Mouse (Mus musculus): Measurements from ENCODE around the gene Aqp1.

Aqp1 gene

DNA sequence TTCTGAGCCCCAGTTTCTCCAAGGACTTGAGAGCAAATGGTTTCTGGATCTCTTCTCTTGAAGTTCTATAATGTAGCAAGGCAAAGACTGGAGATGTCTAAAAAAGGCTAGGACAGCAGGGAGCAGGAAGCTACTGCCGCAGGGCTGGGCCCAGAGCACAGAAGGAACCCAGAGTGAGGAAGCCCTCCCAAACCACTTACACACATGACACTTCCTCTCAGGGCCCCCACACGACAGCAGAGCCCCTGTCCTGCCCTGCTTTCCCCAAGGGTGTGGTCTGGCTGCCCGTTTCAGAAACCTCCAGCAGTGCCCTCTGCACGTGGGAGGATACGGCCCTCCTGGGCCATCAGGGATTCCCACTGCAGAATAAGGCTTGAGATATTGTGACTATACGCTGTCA is 4.9 kb upstream of the Aqp1 start:
- peak in 1 of 2 experiments; percentile 4 for DNase-seq (ENCODE audit: low read depth in 2 of 2, low spot score in 2 of 2)

DNA sequence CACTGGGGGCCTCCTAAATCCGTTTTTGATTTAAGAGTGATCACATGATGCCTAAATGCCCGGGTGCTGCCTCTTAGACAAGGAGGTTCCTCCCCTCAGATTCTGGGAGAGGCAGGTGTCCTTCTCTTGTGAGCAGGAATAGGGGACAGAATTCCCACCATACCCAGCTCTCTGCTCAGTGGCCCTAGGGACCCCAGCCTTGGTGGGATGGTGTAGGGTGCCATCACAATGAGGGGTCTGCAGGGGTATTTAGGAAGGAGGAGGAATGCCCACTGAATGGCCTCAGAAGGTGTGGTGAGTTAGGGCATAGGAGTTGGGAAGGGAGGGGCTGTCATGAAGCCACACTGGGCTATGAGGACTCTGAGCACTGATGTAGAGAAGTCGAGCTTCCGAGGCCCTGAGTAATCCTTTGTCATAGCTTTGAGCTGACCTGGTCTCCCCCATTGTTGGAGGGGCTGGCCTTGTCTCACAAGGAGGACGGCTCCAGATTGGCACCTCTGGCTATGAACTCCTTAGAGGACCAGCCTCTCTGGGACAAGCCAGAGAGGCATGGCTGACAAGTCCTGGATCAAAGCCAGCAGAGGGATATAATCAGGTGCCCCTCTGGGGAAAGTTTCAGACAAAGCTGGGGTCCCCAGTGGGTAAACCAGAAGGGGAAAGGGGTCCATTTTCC is 4.0 kb upstream of the Aqp1 start:
- no peak for DNase-seq (ENCODE audit: low read depth in 2 of 2, low spot score in 2 of 2)

- no peak for DNase-seq (ENCODE audit: low read depth in 2 of 2, low spot score in 2 of 2)
Observed at GRCm38 (mm10) chr6:55332773-55333109, 3.5 kb upstream of the Aqp1 start.

DNA sequence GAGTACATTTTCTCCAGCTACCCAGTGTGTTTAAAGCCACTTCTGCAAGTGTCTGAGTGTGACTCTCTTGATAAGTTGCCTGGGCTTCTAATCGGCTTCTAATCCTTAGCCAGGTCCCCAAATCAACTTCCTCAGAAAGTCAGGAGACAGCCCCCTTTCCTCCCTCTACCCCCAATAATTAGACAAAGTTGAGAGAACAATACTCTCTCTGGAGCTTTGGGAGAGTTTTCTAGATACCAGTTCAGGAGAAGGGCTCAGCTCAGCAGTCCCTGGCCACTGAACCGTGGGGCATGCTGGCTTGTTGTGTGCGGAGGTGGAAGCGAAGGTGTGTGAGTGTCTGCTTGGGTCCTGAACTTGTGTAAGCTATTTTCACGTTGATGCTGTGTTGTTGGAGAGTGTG is 1.0 kb downstream of the Aqp1 start:
- DNase-seq (ENCODE audit: low read depth in 2 of 2, low spot score in 2 of 2), result no peak

GRCm38 (mm10) chr6:55338077-55338476 is 1.8 kb downstream of the Aqp1 start:
- no peak for DNase-seq (ENCODE audit: low read depth in 2 of 2, low spot score in 2 of 2)

DNA sequence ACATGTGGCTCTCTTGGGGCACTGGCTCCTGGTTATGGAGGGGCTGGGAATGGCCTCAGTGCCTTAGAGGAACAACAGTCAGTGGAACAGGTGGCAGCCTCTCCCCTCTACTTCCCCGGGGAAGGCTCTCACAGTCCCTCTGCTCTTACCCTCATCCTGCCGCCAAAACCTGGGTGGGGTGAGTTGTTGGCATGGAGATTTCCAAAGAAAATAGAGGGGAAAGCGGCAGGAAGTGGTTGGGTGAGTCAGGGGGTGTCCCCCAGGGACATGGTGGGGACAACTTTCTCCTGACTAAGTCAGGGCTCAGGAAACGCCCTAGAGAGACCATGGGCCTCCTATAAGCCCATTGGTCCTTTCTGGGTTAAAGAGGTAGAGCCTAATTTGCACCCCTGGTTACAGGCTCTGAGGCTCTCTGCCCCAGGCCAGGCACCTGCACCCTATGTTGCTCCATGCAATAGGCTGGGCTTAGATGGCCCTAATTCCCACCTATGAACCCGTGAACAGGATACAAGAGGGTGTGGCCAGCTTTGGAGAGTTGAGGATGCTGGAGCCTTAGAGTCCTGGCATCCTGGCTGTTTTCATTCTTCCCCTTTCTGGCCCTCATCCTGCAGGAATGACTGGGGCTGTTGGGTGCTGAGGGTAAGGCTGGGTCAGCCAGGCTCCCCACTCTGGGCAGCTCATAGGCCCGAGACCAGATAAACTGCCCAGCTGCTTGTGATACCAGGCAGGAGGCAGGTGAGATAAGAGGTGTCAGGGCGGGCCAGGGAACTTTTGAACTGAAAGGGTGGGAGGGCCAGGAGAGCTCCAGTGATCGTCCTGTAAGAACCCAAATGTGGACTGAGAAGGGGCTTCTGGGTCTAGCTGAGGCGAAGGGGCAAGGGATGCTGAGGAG is 2.9 kb downstream of the Aqp1 start:
- DNase-seq (ENCODE audit: low read depth in 2 of 2, low spot score in 2 of 2), result no peak

DNA sequence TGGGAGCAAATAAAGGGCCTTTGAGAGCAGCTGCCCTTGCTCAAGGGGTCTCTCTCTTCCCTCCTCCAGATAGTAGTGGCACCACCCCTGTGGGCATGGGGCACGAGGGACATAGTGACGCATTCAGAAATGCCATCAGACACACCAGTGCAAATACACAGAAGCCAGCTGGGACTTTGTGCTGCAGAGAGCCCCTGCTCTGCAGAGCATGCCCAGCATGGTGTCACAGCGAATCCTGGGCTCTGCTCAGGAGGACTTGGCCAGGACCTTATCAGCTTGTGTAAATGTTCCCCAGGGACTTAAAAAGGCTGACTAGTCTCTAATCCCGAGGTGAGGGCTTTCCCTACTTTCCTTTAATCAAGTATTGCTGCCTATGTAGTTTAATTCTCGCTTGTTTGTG is 5.5 kb downstream of the Aqp1 start:
- DNase-seq (ENCODE audit: low read depth in 2 of 2, low spot score in 2 of 2), result no peak

DNA sequence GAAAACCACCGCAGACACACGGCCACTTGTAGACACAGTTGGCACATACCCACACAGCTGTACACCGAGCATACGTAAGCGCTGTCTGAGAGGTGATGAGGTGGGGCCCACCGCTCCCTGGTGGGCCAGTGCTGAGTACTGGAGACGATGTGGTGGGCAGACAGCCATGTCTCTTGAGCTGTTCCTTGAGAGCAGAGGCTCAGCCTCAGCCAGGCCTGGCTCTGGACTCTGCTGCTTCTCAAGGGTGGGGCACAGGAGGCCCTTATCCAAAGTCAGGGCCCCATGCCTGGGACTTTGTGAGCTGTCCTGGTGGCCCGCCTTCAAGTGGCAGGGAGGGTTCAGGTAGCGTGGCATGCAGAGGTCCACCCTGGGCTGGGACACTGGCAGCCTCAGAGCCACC is 6.1 kb downstream of the Aqp1 start:
- no peak for DNase-seq (ENCODE audit: low read depth in 2 of 2, low spot score in 2 of 2)

DNA sequence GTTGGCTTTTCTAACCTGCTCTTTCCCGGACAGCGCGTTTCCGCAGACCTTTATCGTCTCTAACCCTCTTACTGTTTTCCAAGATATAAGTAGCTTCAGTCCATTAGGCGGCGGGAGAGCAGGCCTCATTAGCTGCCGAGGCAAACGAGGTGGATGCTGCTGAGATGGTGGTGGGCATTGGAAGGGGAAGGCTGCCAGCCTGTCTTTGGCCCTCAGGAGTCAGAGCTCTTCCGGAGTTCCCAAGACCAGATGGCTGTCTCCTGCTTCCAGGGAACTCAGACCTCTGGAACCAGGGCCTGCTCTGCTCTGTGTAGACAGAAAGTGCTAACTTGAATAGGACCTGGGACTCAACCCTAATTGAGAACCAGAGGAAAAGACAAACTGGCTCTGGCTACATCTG is 7.2 kb downstream of the Aqp1 start:
- no peak for DNase-seq (ENCODE audit: low read depth in 2 of 2, low spot score in 2 of 2)

DNA sequence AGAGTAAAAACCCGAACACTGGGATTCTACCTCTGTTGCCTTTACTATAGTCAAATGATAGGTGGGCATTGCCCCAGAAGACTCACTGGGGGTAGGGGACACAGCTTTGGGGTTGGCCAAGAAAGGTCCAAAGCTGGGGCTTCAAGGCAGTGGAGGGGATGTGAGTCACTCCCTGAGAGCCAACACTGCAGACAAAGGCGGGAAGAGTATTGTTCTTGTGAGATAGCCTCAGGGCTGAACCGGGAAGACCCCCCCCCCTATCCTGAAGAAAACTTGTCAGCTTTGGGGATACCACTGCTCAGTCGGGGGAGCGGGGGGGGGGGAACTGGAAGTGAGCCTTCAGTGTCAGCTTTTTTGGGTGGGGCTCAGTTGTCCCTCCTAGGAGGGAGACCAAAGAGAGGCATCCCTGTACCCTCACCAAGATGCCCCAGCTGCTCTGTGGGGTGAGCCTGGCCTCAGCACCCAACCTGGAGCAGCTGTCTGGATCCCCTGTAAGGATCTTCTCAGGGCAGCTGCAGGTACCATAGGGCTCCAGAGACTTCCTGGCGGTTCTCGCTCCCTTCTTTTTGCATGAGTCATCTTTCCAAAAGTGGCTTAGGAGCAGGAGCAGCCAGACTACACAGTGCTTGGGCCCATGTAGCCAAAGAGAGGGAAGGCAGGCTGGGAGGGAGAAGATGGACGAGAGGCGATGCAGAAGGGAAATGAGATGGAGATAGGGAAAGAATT is 8.2 kb downstream of the Aqp1 start:
- no peak for DNase-seq (ENCODE audit: low read depth in 2 of 2, low spot score in 2 of 2)

- no peak for DNase-seq (ENCODE audit: low read depth in 2 of 2, low spot score in 2 of 2)
Observed at GRCm38 (mm10) chr6:55345264-55345663, 9.0 kb downstream of the Aqp1 start.

DNA sequence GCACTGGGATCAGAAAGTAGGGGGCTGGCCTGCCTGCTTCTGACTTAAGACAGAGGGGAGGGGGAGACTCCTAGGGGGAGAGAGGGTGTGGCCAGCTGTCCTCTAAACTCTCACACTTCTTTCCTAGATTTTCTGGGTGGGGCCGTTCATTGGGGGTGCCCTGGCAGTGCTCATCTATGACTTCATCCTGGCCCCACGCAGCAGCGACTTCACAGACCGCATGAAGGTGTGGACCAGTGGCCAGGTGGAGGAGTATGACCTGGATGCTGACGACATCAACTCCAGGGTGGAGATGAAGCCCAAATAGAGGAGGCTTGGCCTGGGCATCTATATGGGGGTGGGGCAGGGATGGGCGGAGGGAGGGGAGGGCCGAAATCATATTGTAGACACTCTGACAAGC is 10.3 kb downstream of the Aqp1 start:
- DNase-seq (ENCODE audit: low read depth in 2 of 2, low spot score in 2 of 2), result no peak

DNA sequence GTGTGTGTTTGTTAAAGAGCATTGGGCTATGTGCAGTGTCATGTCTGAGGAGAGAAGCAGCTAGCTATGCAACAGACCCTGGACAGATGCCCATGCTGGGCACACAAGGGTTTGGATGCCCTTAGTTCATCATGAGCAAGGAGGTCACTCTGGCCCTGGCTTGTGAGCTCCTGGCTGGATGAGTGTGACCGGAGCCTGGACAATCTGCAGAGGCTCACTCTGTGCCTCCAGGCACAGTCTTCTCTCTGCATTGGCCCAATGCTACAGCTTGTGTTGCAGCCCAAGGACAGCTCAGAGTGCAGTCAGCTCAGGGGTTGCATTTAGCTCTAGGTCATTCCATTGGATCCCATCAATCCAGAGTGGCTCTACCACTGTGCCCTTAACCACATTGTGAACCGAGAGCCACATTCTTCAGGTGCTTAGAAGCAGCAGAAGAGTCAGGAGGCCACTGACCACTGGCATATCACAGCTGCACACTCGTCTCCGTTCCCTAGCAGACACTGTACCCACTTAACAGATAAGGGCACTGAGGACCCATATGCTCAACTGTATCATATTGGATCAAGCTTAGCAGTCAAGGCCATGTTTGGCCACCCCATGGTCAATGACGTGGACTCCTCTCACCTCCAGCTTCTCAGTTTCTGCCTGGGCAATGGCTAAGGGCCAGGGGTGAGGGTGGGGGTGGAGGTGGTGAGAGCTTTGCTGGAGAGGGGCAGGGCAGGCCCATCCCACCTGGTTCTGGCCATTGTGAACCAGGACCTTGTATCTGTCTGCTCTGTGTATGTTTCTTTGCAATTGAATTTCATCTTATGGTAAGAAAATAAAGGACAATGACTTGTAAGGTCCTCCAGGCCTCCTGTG is 11.7 kb downstream of the Aqp1 start:
- DNase-seq (ENCODE audit: low read depth in 2 of 2, low spot score in 2 of 2), result no peak

DNA sequence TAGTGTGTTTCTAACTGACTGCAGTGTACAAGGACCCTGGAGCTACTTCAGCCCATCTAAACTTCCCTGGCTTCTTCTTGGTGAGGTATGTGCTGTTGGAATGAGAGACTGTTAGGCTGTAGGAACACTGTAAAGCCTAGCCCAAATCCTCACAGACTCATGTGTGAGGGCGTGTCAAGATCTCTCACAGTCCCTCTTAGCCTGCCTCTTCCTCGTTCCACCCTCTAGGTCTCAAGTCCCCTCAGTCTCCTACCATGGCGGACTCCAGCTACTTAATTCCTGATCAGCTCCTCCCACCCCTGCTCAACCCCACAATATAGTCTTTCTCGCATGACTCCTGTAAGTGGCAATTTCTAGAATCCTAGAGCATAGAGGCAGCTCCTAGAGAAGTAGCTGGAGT is 13.0 kb downstream of the Aqp1 start:
- no peak for DNase-seq (ENCODE audit: low read depth in 2 of 2, low spot score in 2 of 2)

- DNase-seq (ENCODE audit: low read depth in 2 of 2, low spot score in 2 of 2), result no peak
Observed at GRCm38 (mm10) chr6:55350383-55350952, 14.2 kb downstream of the Aqp1 start.

- no peak for DNase-seq (ENCODE audit: low read depth in 2 of 2, low spot score in 2 of 2)
Observed at GRCm38 (mm10) chr6:55351712-55352111, 15.5 kb downstream of the Aqp1 start.

DNA sequence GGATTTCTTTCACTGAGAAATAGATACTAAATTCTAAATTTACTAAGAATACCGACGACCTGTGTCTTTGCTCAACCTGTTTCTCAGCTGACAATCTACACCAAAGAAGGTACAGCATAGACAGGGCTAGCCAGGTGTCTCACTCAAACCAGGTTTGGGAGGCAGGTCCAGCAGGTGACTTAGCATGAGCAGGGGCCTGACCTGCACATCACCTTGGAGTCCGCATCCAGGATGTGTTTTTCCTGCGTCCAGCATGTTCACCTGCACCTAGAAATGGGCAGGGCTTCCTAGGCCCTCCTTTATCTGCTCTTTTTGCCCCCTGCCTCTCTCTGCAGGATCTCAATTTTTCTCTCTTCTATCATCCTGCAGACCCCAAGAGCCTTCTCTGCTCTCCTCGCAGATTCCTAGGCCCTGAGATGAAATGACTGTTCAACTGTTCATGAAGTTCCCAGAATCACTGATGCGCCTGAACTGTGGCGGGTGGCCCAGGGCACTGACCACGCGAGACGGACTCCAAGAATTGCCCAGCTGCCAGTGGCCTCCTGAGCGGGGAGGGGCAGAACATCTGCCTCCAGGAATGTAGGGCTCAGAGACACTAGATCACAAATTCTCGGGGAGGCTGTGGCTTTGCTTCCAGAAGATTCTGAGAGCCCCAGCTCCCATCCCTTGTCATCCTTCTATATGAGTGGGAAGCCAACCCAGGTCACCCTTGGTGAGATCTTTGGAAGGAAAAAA is 17.6 kb downstream of the Aqp1 start:
- no peak for DNase-seq (ENCODE audit: low read depth in 2 of 2, low spot score in 2 of 2)

GRCm38 (mm10) chr6:55354456-55355117 is 18.4 kb downstream of the Aqp1 start:
- DNase-seq (ENCODE audit: low read depth in 2 of 2, low spot score in 2 of 2), result no peak

DNA sequence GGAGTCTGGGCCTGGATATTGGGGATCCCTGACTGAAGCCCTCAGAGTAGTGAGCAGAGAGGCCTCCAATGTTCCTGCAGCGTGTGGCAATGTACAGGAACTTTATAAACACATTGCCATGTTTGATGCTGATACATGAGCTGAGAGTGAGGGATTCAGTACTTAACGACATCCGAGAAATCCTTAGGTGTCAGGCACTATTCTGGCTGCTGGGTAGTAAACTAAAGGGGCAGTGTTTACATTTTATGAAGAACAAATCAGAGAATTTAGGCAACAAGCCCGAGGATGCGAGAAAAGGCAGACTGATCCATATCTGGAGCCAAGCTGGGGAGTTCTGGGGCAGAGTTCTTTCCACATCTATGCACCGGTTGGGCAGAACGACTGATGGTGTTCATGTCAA is 19.3 kb downstream of the Aqp1 start:
- DNase-seq (ENCODE audit: low read depth in 2 of 2, low spot score in 2 of 2), result no peak

All from CD8-positive naive resting alpha-beta T cell, adult 2 months (primary cell).